Mouse (Mus musculus) stomach, postnatal 0 days (tissue): ENCODE data around the gene Col4a3.

ENCODE experiments used
- CTCF ChIP-seq: IDR thresholded peaks from 2 replicates; pipeline ENCODE4 v1.5.1; 2016; ENCODE audit warnings: antibody characterized with exemption, low read depth, mild to moderate bottlenecking, moderate library complexity
- EP300 ChIP-seq: optimal IDR thresholded peaks from 2 replicates; pipeline ENCODE3; 2016; ENCODE audit warnings: antibody characterized with exemption

- TF ChIP-seq EP300, result no peak
- TF ChIP-seq CTCF, result no peak
Observed at GRCm38 (mm10) chr1:82725026-82725874, 138.5 kb downstream of the Col4a3 start.
